Mouse (Mus musculus) E14TG2a.4 (cell line): ENCODE measurements at regions not wholly inside any gene's neighbourhood (a gene's known extent, or its start where the extent isn't known, plus 50 kb on each side); places are given as distances from the start of the nearest gene placed in this dataset.

ENCODE experiments used
- CTCF ChIP-seq: conservative IDR thresholded peaks from 2 replicates; pipeline ENCODE4 v1.5.1; 2014; ENCODE audit warnings: low read length
- POU5F1 ChIP-seq: IDR thresholded peaks from 2 replicates; pipeline ENCODE4 v1.6.1; 2014; ENCODE audit warnings: low read length, borderline replicate concordance

DNA sequence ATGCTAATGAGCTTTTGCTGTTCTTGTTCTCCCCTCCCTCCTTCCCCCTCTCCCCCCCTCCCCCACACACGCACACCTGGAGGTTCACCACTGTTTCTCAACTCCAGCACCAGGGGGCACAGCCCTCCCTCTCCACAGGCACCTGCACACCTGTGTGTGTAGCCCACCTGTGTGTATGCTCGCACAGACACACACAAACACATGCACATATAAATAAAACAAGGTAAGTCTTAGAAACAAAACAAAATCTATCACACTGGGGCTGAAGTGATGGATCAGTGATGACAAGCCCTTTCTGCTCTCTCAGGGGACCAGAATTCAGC, 113.9 kb downstream of the Sp3 start:
- no peak for TF ChIP-seq CTCF
- no peak for TF ChIP-seq POU5F1
